Mouse (Mus musculus) 416B (cell line): ENCODE measurements around the gene Fam92b.

Experiments used
- DNase-seq: peaks from one replicate; pipeline ENCODE4 v3.0.0; 2011; ENCODE audit warnings: low read depth

Fam92b gene

GRCm38 (mm10) chr8:120152636-120153035 is 24.6 kb downstream of the Fam92b start:
- DNase-seq: peak; percentile 90

- no peak for DNase-seq
Observed at GRCm38 (mm10) chr8:120151151-120151550, 26.1 kb downstream of the Fam92b start.

DNA sequence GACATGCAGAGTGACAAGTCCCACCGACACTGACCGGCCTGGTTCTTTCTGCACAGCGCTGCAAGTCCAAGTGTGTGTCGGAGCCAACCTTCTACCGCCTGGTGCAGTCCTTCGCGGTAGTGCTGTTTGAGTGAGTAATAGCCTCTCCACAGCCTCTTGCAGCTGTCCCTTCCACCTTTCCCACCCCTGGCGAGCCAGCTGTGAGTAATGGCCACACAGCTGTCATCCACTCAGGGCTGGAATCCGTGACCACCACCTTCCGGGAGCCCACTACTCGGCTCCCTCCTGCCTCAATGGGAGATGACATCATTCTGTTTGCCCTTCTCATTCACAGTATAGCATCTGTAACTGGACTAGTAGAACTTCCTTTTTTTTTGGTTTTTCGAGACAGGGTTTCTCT is 27.2 kb downstream of the Fam92b start:
- peak; percentile 19 for DNase-seq

- DNase-seq: no peak
Observed at GRCm38 (mm10) chr8:120146051-120146450, 31.2 kb downstream of the Fam92b start.

- peak; percentile 79 for DNase-seq
Observed at GRCm38 (mm10) chr8:120144652-120145301, 32.5 kb downstream of the Fam92b start.

DNA sequence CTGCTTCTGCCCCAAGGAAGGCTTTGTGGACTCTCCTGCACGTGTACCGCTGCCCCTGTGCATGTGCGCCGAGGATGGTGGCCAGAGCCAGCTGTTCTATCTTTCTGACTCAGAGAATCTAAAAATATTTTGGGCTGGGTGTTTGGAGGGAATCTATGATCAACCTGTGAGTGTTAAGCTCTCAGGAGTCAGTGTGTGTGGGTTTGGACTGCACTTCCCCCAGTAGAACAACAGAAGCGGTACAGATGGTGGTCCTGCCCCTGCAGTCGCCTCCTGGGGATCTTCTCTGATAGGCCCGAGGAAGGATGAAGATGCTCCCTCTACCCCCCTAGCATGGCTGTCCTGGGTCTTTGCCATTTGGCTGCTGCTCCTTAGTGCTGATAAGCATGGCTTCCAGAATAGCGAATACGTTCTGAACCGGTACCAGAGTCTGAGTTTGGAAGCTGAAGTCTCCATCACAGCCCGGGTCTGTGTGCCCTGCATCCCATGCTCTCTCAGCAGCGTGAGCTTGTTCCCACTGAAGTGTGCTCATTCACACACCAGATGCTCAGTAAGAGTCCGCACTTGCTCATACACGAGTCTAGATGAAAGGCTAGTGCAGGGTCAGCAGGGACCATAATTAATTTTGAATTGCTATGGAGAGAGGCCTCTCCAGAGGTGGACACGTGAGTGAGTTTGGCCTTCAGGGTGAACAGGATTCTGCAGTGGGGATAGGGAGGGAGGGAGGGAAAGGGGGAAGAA is 33.2 kb downstream of the Fam92b start:
- DNase-seq: no peak

DNA sequence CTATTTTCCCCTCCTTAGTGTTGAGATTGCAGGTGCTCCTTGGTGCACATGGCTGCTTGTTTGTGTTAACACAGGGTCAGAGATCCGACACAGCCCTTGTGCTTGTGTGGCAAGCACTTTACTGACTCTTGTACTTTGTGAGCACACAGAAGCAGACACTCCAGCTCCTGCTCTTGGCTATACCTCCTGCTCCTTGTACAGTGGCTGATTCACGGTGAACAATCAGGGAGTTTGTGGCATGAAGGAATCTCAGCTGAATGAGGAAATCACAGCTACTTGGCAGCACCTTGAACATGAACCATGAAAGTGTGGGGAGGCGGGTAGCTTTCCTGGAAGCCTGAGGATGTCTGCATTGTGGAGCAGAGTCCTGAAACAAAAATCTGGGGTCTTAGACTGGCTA is 36.5 kb downstream of the Fam92b start:
- DNase-seq: no peak

DNA sequence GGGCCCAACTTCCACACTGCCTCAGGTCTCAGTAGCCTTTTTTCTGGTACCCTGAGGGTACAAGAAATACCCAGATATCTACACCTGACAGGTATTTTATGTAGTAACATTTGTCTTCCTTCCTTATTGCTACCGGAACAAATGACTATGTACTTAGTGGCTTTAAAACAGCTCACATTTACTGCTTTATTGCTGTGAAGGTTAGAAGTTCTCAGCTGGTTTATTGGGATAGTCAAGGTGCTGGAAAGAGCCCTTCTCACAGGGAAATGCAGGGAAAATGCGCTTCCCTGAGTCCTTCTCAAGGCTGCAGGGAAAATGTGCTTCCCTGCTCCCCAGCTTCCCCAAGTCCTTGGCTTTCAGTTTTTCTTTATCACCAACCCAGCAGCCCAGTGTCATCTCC is 38.3 kb downstream of the Fam92b start:
- DNase-seq: no peak

GRCm38 (mm10) chr8:120136618-120137017 is 40.6 kb downstream of the Fam92b start:
- DNase-seq: no peak

DNA sequence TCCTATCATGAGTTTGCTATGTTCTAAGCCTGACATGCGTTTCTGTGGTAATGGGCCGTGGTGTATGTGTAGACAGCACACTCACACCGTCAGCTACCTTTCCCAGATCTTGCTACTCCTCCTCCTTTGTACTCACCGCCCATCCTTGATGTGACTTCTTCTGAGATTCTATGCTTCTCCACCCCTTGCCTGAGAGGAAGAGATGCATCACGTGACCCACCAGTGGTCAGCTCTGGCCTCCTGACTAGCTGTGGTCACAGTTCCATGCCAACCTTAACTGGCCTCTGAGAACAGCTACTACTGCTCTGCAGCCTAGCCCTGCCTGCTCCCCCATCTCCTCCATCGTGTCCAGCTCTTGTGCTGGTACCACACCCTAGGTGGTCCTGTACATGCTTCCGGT is 41.6 kb downstream of the Fam92b start:
- peak; percentile 31 for DNase-seq

GRCm38 (mm10) chr8:120133169-120133568 is 44.1 kb downstream of the Fam92b start:
- DNase-seq: no peak

- peak; percentile 70 for DNase-seq
Observed at GRCm38 (mm10) chr8:120131158-120131557, 46.1 kb downstream of the Fam92b start.

- DNase-seq: no peak
Observed at GRCm38 (mm10) chr8:120129547-120129946, 47.7 kb downstream of the Fam92b start.

DNA sequence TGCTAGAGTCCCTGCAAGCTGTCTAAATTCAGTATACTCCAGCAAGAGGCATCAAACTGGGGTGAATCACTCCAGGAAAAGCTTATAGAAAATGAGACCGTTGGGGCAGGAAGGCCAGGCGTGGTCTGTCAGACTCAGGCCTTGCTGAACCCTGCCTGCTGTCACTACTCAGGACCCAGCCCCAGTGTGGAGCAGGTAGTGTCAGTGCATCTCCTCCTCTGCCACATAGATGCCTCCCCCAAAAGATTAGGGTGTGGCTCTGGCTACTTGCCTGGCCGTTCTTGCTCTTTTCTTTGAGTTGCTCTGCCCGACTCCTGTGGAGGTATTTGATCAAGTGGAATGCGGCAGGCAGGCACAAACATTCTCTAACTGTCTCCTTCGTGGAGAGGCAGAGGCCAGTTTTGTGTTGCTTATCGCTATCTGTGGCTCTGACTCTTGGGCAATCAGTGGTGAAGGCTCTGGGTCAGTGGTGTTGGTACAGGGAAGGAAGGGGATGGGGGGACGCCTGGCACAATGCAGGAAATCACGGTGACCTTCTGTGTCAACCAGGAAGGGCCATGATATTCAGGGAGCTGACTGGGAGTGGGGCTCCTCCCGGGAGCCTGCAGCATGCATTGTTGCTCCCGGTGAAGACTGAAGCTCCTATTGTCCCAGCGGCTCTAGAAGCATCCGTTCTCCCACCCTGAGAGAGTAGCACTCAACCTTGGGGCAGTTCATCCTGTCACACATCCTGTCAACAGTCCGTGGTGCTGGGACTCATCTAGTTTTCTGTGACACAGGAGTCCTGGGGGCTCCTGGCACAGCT is 50.7 kb downstream of the Fam92b start:
- DNase-seq: peak; percentile 72

DNA sequence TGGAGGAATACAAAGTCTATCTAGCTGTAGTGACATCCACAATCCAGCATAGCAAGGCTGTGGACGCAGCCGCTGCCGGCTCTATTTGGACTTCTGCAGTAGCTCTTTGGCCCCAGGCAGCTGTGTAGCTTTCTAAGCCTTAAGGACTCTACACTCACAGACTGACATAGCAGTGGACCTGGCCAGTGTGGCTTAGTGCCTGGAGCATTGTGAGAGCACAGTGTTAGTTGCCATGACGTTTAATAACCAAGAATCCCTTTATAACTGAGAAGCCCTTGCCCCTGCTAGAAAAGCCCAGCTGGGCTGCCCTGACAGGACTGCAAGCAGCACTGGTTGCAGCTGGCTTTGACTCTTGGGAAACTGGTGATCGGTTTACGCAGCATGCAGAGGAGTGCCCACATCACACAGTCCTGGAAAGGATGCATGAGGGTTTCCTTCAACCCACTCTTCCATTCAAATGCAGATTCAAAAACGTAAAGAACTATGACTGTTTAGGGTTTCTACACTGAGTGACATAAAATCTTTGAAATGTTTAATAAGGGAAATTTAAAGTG is 52.4 kb downstream of the Fam92b start:
- DNase-seq: no peak

- DNase-seq: no peak
Observed at GRCm38 (mm10) chr8:120124261-120124660, 53.0 kb downstream of the Fam92b start.

- no peak for DNase-seq
Observed at GRCm38 (mm10) chr8:120120951-120121350, 56.3 kb downstream of the Fam92b start.

DNA sequence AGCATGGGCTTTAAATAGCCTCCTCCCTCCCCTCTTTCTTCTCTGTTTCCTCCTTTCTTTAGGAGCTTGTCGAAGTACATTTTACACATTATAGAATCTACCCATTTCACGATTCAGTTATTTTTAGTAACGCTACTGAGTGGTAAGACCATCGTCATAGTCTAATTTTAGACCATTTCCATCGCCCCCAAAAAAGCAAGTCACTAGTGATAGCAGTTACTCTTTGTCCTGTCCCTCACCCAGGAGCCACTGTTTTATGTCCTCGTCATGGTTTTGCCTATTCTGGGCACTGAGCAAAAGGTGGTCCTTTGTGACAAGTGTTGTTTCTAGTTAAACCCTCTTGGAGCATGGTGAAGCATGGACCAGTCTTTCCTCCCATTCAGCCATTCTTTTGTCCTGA is 57.3 kb downstream of the Fam92b start:
- no peak for DNase-seq

DNA sequence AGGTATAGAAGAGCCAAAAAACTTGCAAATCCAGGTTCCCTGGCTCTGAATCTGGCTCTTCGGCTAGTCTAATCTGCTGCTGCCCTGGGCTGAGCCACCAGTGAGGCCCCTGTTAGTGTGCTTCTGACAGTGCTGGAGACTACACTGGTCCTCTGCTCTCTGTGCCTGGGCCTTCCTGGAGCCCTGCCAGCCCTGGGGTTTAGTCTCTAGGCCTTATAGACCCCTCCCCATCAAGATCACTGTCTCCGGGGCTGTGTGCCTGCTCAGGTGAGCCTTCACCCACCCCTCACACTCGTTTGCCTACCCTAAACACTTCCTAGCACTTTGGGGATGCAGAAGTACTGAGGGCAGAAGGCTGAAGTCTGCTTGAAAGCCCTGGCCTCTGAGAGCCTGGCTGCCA is 57.8 kb downstream of the Fam92b start:
- DNase-seq: no peak

DNA sequence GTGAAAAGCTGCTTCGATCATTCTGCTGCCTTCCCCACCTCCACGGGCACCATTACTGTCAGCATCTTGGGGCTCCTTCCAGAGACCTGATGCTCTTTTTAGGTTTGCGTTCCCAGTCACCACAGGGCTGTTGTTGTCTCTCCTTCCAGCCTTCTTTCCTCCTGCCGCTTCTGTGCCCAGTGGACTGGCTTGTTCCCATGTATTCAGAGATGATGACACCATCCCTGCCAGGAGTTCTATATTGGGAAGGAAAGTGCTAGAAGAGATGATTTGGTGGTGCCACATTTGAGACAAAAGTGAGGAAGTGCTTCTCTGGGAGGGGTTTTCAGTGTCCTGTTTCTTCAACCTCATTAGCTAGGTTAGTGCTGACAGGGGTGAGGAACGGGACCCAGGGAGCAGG is 58.4 kb downstream of the Fam92b start:
- no peak for DNase-seq

- no peak for DNase-seq
Observed at GRCm38 (mm10) chr8:120118162-120118561, 59.1 kb downstream of the Fam92b start.

GRCm38 (mm10) chr8:120116600-120116999 is 60.7 kb downstream of the Fam92b start:
- no peak for DNase-seq
